Mouse (Mus musculus): ENCODE measurements at regions not wholly inside any gene's neighbourhood (a gene's known extent, or its start where the extent isn't known, plus 50 kb on each side); places are given as distances from the start of the nearest gene placed in this dataset.

DNA sequence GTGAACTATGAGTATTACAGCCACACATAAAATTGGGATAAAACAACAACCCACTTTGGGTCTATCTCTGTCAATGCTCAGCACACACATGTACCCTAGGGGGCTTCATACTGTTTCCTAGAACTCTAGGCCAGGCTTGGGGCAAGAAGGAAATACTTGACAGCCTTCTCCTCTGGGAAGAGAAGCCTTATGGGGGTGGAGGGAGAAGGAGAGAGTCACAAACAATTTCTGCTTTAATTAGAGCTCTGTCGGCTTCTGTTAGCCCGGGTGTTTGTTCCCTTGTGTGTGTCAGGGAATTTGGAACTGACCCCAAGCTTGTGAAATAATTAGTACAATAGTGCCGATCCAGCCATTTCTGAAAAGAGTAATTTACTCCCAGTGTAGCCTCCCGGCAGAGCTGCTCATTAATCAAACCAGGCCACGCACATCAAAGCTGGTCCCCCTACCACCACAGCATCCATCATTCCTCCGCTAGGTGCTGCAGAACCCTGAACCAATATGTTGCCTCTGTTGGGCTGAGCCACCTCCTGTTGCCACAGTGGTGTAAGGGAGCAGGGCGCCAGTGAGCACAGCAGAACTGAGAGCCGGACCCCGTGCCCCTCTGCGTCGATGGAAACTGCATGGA, 307.3 kb downstream of the Tmem114 start:
- no peak overlapping the region for H3K27ac ChIP-seq (replicated peaks)
- no peak overlapping the region for H3K9ac ChIP-seq
- no peaks in the 10 kb centered on the region for H3K9me3 ChIP-seq (replicated peaks)
- H3K4me3 ChIP-seq (replicated peaks): no peak overlapping the region
- no peaks in the 10 kb centered on the region for H3K36me3 ChIP-seq (replicated peaks)
- ATAC-seq (ENCODE audit: insufficient read depth): no peak
- H3K4me1 ChIP-seq (replicated peaks): no peaks in the 10 kb centered on the region
- H3K27me3 ChIP-seq: no peaks in the 10 kb centered on the region
- no peak overlapping the region for H3K4me2 ChIP-seq
- 42% methylated on average over 11 of the region's 11 CpGs for WGBS (ENCODE audit: insufficient replicate concordance)

DNA sequence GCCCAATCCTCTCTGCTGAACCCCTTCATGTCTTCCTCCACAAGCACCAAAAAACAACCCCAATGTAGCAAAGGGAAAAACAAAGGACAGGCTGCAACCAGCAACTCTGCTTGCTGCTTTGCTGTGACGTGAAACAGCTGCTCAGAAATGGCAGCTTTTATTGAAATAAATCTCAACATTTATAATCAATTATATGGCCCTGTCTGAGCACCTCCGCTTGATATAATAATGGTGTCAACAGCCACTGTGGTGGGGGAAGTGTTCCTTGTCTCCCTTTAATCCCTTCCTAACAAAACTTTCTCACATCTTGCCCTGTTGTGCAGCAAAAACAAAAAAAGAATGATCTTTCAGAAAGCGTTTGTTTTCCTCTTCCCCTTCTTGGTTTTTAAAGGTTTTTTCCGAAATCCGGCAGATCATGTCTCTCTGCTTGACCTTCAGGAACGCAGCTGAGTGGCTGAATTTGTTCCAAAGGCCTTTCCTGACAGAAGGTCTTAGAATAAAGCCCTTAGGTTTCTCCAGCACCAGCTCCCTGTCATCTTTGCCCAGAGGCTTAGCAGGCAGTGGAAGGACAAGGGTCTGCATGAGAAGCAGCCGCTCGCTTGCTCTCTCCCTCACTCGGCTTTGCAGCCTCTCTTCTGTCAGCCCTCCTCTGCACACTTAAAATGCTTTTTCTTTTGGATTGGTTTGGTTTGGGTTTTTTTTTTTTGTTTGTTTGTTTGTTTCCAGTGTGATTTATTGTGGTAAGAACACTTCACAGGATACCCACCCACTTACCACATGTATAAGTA, 313.4 kb downstream of the Tmem114 start:
- Histone ChIP-seq H3K9me3 (replicated peaks) (no peaks in the 10 kb centered on the region), H3K27ac (replicated peaks) (no peak overlapping the region), H3K4me2 (no peak overlapping the region), H3K27me3 (no peaks in the 10 kb centered on the region), H3K9ac (no peak overlapping the region), H3K36me3 (replicated peaks) (no peaks in the 10 kb centered on the region), H3K4me1 (replicated peaks) (no peaks in the 10 kb centered on the region), H3K4me3 (replicated peaks) (no peak overlapping the region)
- ATAC-seq (ENCODE audit: insufficient read depth): no peak
- WGBS (ENCODE audit: insufficient replicate concordance): 56% methylated on average over 9 of the region's 9 CpGs

DNA sequence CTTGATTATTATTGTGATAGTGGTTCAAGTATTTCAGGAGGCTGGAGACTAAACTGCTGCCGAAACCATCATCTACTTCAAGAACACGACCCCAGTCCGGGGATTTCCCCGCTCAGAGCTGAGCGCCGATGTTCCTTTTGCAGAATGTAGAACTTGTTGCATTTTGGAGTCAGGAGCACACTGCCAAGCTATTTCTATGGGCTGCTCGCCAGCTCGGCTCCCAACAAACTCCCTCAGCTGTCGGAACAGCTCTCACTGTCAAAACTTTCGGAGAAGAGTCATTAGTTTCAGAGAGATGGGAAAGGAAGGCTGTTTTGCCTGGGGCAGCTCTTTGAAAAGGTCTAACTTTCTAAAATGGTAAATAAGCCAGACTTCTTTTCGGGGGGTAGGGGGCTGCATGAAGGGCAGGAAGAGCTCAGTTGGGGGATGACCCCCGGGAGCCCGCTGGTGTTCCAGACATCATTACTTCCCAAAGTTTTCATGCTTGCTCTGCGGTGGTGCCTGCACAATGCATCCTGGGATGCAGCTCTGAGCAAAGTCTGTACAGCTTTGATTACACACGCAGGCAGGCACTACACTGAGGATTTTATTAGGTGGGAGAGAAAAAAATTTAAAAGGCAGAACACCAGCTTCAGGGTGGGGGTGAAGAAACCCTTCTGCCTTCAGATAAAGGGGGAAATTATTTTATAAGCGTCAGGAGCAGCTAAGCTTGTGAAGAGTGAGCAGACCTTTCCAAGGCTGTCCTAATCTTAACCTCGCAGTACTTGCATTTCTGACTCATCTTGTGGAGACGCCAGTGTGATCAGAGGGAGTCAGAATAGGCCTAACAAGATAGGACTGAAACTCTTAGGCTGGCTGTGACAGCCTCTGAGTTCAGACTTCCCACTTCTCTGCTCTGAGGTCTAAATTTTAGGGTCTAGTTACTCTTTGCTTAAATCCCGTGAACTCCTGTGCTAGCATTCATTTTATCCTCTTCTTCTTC, 316.5 kb downstream of the Tmem114 start:
- H3K27me3 ChIP-seq: no peaks in the 10 kb centered on the region
- no peaks in the 10 kb centered on the region for H3K36me3 ChIP-seq (replicated peaks)
- 63% methylated on average over 19 of the region's 19 CpGs for WGBS (ENCODE audit: insufficient replicate concordance)
- no peak overlapping the region for H3K27ac ChIP-seq (replicated peaks)
- no peaks in the 10 kb centered on the region for H3K4me1 ChIP-seq (replicated peaks)
- no peaks in the 10 kb centered on the region for H3K9me3 ChIP-seq (replicated peaks)
- H3K4me2 ChIP-seq: no peak overlapping the region
- H3K4me3 ChIP-seq (replicated peaks): no peak overlapping the region
- no peak for ATAC-seq (ENCODE audit: insufficient read depth)
- H3K9ac ChIP-seq: no peak overlapping the region

DNA sequence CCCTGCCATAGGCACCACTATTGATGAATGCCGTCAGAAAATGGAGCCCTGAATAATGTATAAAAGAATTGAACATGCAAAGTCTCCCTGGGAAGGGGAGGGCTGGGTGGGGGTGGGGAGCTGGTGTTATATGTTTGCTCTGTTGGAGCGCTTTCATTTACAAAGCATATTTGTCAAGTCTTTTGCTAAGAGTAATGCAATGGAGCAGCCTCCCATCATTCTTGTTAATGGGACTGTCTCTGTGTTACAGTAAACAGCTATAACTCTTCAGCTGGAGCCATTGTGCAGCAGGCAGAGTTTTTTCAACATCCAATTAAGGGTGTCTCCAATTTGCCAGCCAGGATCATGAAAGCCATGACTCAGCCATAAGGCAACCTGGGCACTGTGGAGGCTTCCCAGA, 345.9 kb downstream of the Tmem114 start:
- Histone ChIP-seq H3K4me1 (replicated peaks) (no peaks in the 10 kb centered on the region), H3K4me3 (replicated peaks) (no peak overlapping the region), H3K36me3 (replicated peaks) (no peaks in the 10 kb centered on the region), H3K9me3 (replicated peaks) (no peaks in the 10 kb centered on the region), H3K9ac (no peak overlapping the region), H3K4me2 (no peak overlapping the region), H3K27me3 (no peaks in the 10 kb centered on the region), H3K27ac (replicated peaks) (no peak overlapping the region)
- ATAC-seq (ENCODE audit: insufficient read depth): no peak
- WGBS (ENCODE audit: insufficient replicate concordance): 63% methylated on average over 2 of the region's 2 CpGs

DNA sequence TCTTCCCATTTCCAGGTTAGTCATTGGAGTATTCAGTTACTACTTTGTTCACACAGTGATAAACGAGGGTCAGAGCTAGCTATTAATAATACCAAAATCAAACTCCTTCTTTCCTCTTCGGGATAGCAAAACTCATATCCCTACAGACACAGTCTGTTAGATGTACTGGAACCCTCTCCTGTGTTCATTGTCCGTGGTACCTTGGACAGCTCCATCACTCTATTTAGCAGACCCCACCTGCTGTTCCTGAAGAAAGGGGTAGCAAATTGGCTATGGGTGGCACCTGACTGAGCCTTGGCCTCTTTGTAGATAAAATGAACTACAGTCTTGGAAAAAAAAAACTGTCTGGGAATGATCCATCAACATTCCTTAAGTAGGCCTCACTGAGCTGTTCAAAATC, 346.5 kb downstream of the Tmem114 start:
- Histone ChIP-seq H3K27ac (replicated peaks) (no peak overlapping the region), H3K9ac (no peak overlapping the region), H3K27me3 (no peaks in the 10 kb centered on the region), H3K4me2 (no peak overlapping the region), H3K4me1 (replicated peaks) (no peaks in the 10 kb centered on the region), H3K4me3 (replicated peaks) (no peak overlapping the region), H3K9me3 (replicated peaks) (no peaks in the 10 kb centered on the region), H3K36me3 (replicated peaks) (no peaks in the 10 kb centered on the region)
- no peak for ATAC-seq (ENCODE audit: insufficient read depth)
- 35% methylated on average over 3 of the region's 3 CpGs for WGBS (ENCODE audit: insufficient replicate concordance)

DNA sequence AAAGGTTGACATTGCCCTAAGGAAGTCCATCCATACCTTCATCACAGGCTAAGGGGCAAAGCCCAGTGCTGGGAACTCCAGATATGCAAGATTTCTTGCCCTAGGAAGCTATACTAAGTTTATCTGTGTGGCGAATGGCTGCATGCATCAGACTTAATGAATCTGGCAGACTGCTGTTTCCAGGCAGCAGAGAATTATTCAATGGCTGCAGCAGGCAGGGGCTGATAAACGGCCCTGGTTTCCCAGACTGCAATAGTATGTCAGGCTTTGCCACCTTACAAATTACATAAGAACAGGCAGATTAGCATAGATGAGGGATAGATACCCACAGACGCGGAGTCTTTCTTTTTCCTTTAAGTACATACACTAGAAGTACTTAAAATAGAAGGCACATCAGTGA, 350.2 kb downstream of the Tmem114 start:
- H3K9me3 ChIP-seq (replicated peaks): no peaks in the 10 kb centered on the region
- H3K4me2 ChIP-seq: no peak overlapping the region
- WGBS (ENCODE audit: insufficient replicate concordance): 57% methylated on average over 4 of the region's 4 CpGs
- no peak overlapping the region for H3K9ac ChIP-seq
- H3K27ac ChIP-seq (replicated peaks): no peak overlapping the region
- ATAC-seq (ENCODE audit: insufficient read depth): no peak
- H3K27me3 ChIP-seq: no peaks in the 10 kb centered on the region
- H3K4me1 ChIP-seq (replicated peaks): no peaks in the 10 kb centered on the region
- no peak overlapping the region for H3K4me3 ChIP-seq (replicated peaks)
- H3K36me3 ChIP-seq (replicated peaks): no peaks in the 10 kb centered on the region

DNA sequence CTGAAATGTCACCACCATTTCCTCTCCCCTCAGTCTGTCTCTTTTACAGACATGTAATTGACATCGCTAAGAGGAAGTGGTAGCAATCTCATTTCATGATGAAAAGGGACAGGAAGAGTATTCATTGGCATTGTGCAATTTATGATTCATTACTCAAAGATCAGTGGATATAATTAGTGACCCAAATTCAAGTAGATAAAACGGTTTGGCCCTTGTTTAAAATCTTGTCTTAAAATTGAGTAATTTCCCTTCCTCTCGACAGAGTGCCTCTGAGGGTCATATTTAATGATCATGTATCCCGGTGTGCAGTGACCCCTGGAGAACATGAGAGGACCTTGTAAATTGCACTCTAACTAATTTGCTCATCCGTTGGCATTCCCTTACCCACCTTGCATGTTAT, 371.0 kb downstream of the Tmem114 start:
- no peak for ATAC-seq (ENCODE audit: insufficient read depth)
- Histone ChIP-seq H3K27ac (replicated peaks) (no peak overlapping the region), H3K4me3 (replicated peaks) (no peak overlapping the region), H3K4me2 (no peak overlapping the region), H3K9me3 (replicated peaks) (no peaks in the 10 kb centered on the region), H3K9ac (no peak overlapping the region), H3K36me3 (replicated peaks) (no peaks in the 10 kb centered on the region), H3K4me1 (replicated peaks) (no peaks in the 10 kb centered on the region), H3K27me3 (no peaks in the 10 kb centered on the region)
- WGBS (ENCODE audit: insufficient replicate concordance): 42% methylated on average over 5 of the region's 5 CpGs

DNA sequence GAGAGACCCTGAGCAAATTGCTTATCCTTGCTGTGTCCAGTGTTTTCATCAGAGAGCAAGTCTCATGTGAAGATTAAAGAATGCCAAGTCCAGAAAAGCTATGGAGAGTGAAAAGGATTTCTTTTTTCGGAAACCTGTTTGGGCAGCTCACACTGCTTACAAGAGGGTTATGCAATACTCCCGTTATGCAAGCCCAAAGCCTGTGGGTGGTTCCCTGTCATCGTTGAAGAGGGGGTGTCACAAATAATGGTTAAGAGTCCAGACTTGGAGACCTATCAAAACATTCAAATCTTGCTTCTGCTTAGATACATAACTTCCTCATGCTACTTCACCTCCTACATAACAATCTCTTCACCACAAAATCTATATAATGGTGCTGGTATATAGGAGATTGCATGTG, 416.0 kb downstream of the Tmem114 start:
- ATAC-seq (ENCODE audit: insufficient read depth): 0 out of 2 replicates have a peak, but pooled peaks have one; percentile 42
- 23% methylated on average over 3 of the region's 3 CpGs for WGBS (ENCODE audit: insufficient replicate concordance)

DNA sequence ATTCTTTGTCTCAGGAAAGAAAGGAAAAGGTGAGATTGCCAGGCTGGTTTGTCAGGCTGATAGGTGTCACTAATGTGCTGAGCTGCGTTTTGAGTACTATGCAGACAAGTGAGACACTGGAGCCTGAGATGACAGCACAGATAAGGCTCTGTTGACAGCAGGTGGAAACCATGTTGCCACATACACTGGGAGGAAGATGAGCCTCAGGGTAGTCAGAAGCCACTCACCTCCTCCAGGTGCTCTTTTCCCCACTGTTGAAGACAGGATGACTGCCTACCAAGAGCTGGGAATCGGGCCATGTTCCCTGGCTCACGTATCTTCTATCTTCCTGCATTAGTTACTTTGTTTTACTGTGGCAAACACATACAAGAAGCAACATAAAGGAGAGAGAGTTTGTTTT, 418.3 kb downstream of the Tmem114 start:
- Histone ChIP-seq H3K27me3 (no peaks in the 10 kb centered on the region), H3K9ac (no peak overlapping the region), H3K9me3 (replicated peaks) (no peaks in the 10 kb centered on the region), H3K36me3 (replicated peaks) (no peaks in the 10 kb centered on the region), H3K4me3 (replicated peaks) (no peak overlapping the region), H3K4me2 (no peak overlapping the region), H3K4me1 (replicated peaks) (no peaks in the 10 kb centered on the region), H3K27ac (replicated peaks) (no peak overlapping the region)
- WGBS (ENCODE audit: insufficient replicate concordance): 49% methylated on average over 3 of the region's 3 CpGs
- ATAC-seq (ENCODE audit: insufficient read depth): no peak

More for the DNA sequence above, 416.0 kb downstream of the Tmem114 start:
- H3K4me3 ChIP-seq (replicated peaks): no peak overlapping the region
- H3K9me3 ChIP-seq (replicated peaks): no peaks in the 10 kb centered on the region
- no peak overlapping the region for H3K4me2 ChIP-seq
- H3K4me1 ChIP-seq (replicated peaks): no peaks in the 10 kb centered on the region
- no peak overlapping the region for H3K9ac ChIP-seq
- H3K27ac ChIP-seq (replicated peaks): no peak overlapping the region
- no peaks in the 10 kb centered on the region for H3K36me3 ChIP-seq (replicated peaks)
- no peaks in the 10 kb centered on the region for H3K27me3 ChIP-seq

DNA sequence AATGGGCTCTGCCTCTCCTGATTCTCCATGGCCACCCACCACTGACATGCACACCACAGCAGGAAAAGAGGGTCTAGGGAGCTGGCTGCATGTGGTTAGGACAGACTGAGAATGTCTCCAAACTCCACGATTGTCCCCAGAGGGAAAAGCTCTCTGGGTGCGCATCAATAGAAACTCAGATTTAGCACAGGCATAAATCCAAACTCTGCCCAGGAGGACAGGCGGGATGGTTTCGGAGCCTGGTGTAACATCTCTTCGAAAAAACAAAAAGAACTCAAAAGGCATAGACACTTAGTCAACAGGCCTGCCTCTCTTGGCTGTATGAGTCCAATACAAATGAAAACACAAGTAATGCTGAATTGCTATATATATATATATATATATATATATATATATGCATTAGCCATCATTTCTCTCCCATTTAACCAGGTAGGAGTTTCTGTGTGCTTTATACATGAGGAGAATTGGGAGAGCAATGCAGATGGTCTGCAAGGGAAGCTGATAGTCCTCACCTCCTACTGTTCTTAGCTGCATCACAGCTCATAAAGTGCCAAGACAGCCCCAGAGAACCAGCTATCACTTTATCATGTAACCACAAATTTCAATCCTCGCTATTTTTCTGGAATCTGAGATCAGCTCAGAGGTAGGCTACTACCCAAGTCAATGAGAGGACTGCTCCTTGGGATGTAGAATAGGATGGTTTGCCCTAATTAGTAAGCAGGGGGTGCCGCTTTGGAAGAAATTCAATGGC, 422.4 kb downstream of the Tmem114 start:
- Histone ChIP-seq H3K4me1 (replicated peaks) (no peaks in the 10 kb centered on the region), H3K36me3 (replicated peaks) (no peaks in the 10 kb centered on the region), H3K4me2 (no peak overlapping the region), H3K27me3 (no peaks in the 10 kb centered on the region), H3K9ac (no peak overlapping the region), H3K27ac (replicated peaks) (no peak overlapping the region), H3K4me3 (replicated peaks) (no peak overlapping the region), H3K9me3 (replicated peaks) (no peaks in the 10 kb centered on the region)
- 65% methylated on average over 7 of the region's 7 CpGs for WGBS (ENCODE audit: insufficient replicate concordance)
- ATAC-seq (ENCODE audit: insufficient read depth): no peak

All from liver, embryonic 15.5 days (tissue).